Mouse (Mus musculus) liver, embryonic 11.5 days (tissue): ENCODE data around the gene Cnr2. TPM values are rescaled to one million over a fixed set of nuclear protein-coding genes. Genes with fewer than 3 reads are reported as not detected.

Source experiments
- ATAC-seq: fragments of 200-750 bp; cut with Nextera tagmentation; replicated peaks from 2 replicates; pipeline ENCODE4 v1.8.0; 2017; ENCODE audit warnings: moderate number of reproducible peaks, mild to moderate bottlenecking, moderate TSS enrichment, moderate library complexity; ENCODE audit not compliant: low FRiP score
- DNase-seq: peaks from one replicate; pipeline ENCODE4 v3.0.0-alpha.2; 2017; ENCODE audit warnings: low spot score
- H3K27ac ChIP-seq: fragments of 300-500 bp; sonication (generic); 2 replicates; pipeline ENCODE4 v1.5.1; 2014; ENCODE audit warnings: mild to moderate bottlenecking, low read depth, low read length, control low read depth
- H3K27me3 ChIP-seq: fragments of 300-500 bp; sonication (generic); replicated peaks from 2 replicates; pipeline ENCODE4 v1.6.1; 2014; ENCODE audit warnings: low read length, mixed read lengths; ENCODE audit not compliant: control insufficient read depth, insufficient read depth
- H3K36me3 ChIP-seq: fragments of 300-500 bp; sonication (generic); 2 replicates; pipeline ENCODE4 v1.6.1; 2014; ENCODE audit warnings: mild to moderate bottlenecking, low read length, moderate library complexity, mixed read lengths; ENCODE audit not compliant: control insufficient read depth, insufficient read depth
- H3K4me1 ChIP-seq: fragments of 300-500 bp; sonication (generic); replicated peaks from 2 replicates; pipeline ENCODE4 v1.6.1; 2014; ENCODE audit warnings: low read length, mixed read lengths; ENCODE audit not compliant: control insufficient read depth, insufficient read depth
- H3K4me2 ChIP-seq: fragments of 300-500 bp; sonication (generic); 2 replicates; pipeline ENCODE4 v1.6.1; 2014; ENCODE audit warnings: mild to moderate bottlenecking, control low read depth, moderate library complexity
- H3K4me3 ChIP-seq: fragments of 300-500 bp; sonication (generic); 2 replicates; pipeline ENCODE4 v1.5.1; 2014; ENCODE audit warnings: low read depth, low read length, control low read depth
- H3K9ac ChIP-seq: fragments of 300-500 bp; sonication (generic); 2 replicates; pipeline ENCODE4 v1.6.1; 2014; ENCODE audit warnings: low read depth, low read length, control low read depth
- H3K9me3 ChIP-seq: fragments of 300-500 bp; sonication (generic); 2 replicates; pipeline ENCODE4 v1.6.1; 2016; ENCODE audit warnings: low read length, inconsistent platforms, mixed read lengths; ENCODE audit not compliant: control insufficient read depth
- WGBS: fragments of 180-500 bp; shearing (Covaris S2); extraction: QIAGEN DNeasy Blood & Tissue Kit; methylation state at CpG from one replicate; pipeline ENCODE4 v1.1.7; 2014; 5-methylcytosine and 5-hydroxymethylcytosine counted together
- polyA plus RNA-seq: library from polyadenylated mRNA; unstranded; fragments of >200 nt; fragmentation: Nextera tagmentation; extraction: Ambion mirVana; gene quantifications from 2 replicates; pipeline ENCODE4 v1.2.1, GENCODE M21; 2014

Gene Cnr2
- polyA plus RNA-seq, 1 experiment from 2014 or later, result 6.3 TPM

- Histone ChIP-seq H3K4me1 (peaks cover 9% of the 10 kb centered on the region), H3K4me3 (no peak overlapping the region), H3K36me3 (no peaks in the 10 kb centered on the region), H3K27me3 (no peaks in the 10 kb centered on the region), H3K27ac (no peak overlapping the region), H3K9me3 (no peaks in the 10 kb centered on the region), H3K4me2 (no peak overlapping the region), H3K9ac (no peak overlapping the region)
- 4% methylated on average over 4 of the region's 4 CpGs for WGBS
- ATAC-seq, result peak; percentile 78
- no peak for DNase-seq
These were observed 5.3 kb upstream of the Cnr2 start for GRCm38 (mm10) chr4:135889884-135890283.

- Histone ChIP-seq H3K4me1 (peaks cover 24% of the 10 kb centered on the region), H3K27ac (no peak overlapping the region), H3K4me3 (no peak overlapping the region), H3K4me2 (no peak overlapping the region), H3K27me3 (no peaks in the 10 kb centered on the region), H3K9me3 (no peaks in the 10 kb centered on the region), H3K9ac (no peak overlapping the region), H3K36me3 (no peaks in the 10 kb centered on the region)
- ATAC-seq (no peak), DNase-seq (no peak)
- 60% methylated on average over 2 of the region's 2 CpGs for WGBS
These were observed 3.7 kb upstream of the Cnr2 start for GRCm38 (mm10) chr4:135891539-135891938.

GRCm38 (mm10) chr4:135892884-135893283, 2.3 kb upstream of the Cnr2 start:
- peak overlapping the region; percentile 2; the same call in 1 of the 2 replicates for H3K4me2 ChIP-seq
- peak; percentile 70 for ATAC-seq
- H3K4me1 ChIP-seq, result peaks cover 36% of the 10 kb centered on the region
- no peak overlapping the region for H3K4me3 ChIP-seq
- no peaks in the 10 kb centered on the region for H3K36me3 ChIP-seq
- DNase-seq, result no peak
- H3K9ac ChIP-seq, result no peak overlapping the region
- 34% methylated on average over 4 of the region's 4 CpGs for WGBS
- no peaks in the 10 kb centered on the region for H3K27me3 ChIP-seq
- no peaks in the 10 kb centered on the region for H3K9me3 ChIP-seq
- peak overlapping the region; percentile 21; the same call in 1 of the 2 replicates for H3K27ac ChIP-seq

GRCm38 (mm10) chr4:135896157-135896556, 963 bp downstream of the Cnr2 start:
- 50% methylated on average over 6 of the region's 6 CpGs for WGBS
- Histone ChIP-seq H3K4me3 (peak overlapping the region; percentile 41), H3K9me3 (no peaks in the 10 kb centered on the region), H3K27me3 (no peaks in the 10 kb centered on the region), H3K4me1 (peaks cover 49% of the 10 kb centered on the region), H3K27ac (peak overlapping the region; percentile 75), H3K36me3 (no peaks in the 10 kb centered on the region), H3K9ac (peak overlapping the region; percentile 61), H3K4me2 (peak overlapping the region; percentile 64)
- ATAC-seq (no peak), DNase-seq (peak; percentile 29)

GRCm38 (mm10) chr4:135898380-135899049, 3.3 kb downstream of the Cnr2 start:
- Histone ChIP-seq H3K4me2 (peak overlapping the region; percentile 64), H3K4me3 (no peak overlapping the region)

GRCm38 (mm10) chr4:135899050-135899448, 3.9 kb downstream of the Cnr2 start:
- no peak for ATAC-seq

More at GRCm38 (mm10) chr4:135898380-135899049, 3.3 kb downstream of the Cnr2 start:
- DNase-seq (no peak), ATAC-seq (peak; percentile 95)
- WGBS, result 26% methylated on average over 8 of the region's 9 CpGs
- peak overlapping the region; percentile 38 for H3K9ac ChIP-seq
- no peaks in the 10 kb centered on the region for H3K36me3 ChIP-seq
- peaks cover 42% of the 10 kb centered on the region for H3K4me1 ChIP-seq
- peak overlapping the region; percentile 73 for H3K27ac ChIP-seq
- H3K9me3 ChIP-seq, result no peaks in the 10 kb centered on the region
- no peaks in the 10 kb centered on the region for H3K27me3 ChIP-seq

GRCm38 (mm10) chr4:135900008-135900407, 4.8 kb downstream of the Cnr2 start:
- H3K9ac ChIP-seq, result no peak overlapping the region
- no peak overlapping the region for H3K4me2 ChIP-seq
- peaks cover 39% of the 10 kb centered on the region for H3K4me1 ChIP-seq
- H3K27me3 ChIP-seq, result no peaks in the 10 kb centered on the region
- H3K4me3 ChIP-seq, result no peak overlapping the region
- no peak overlapping the region for H3K27ac ChIP-seq
- 77% methylated on average over 5 of the region's 5 CpGs for WGBS
- H3K9me3 ChIP-seq, result no peaks in the 10 kb centered on the region
- no peaks in the 10 kb centered on the region for H3K36me3 ChIP-seq
- DNase-seq (no peak), ATAC-seq (no peak)

More at GRCm38 (mm10) chr4:135899050-135899448, 3.9 kb downstream of the Cnr2 start:
- H3K9me3 ChIP-seq, result no peaks in the 10 kb centered on the region
- no peaks in the 10 kb centered on the region for H3K27me3 ChIP-seq
- DNase-seq, result no peak
- WGBS, result 74% methylated on average over 7 of the region's 7 CpGs
- no peak overlapping the region; the same call in 1 of the 2 replicates for H3K27ac ChIP-seq
- no peaks in the 10 kb centered on the region for H3K36me3 ChIP-seq
- H3K4me3 ChIP-seq, result no peak overlapping the region
- H3K9ac ChIP-seq, result no peak overlapping the region
- peaks cover 42% of the 10 kb centered on the region for H3K4me1 ChIP-seq
- H3K4me2 ChIP-seq, result no peak overlapping the region; the same call in 1 of the 2 replicates

GRCm38 (mm10) chr4:135902606-135903242, 7.5 kb downstream of the Cnr2 start:
- H3K27me3 ChIP-seq, result no peaks in the 10 kb centered on the region
- 88% methylated on average over 4 of the region's 4 CpGs for WGBS
- H3K4me1 ChIP-seq, result peaks cover 21% of the 10 kb centered on the region
- no peak overlapping the region for H3K27ac ChIP-seq
- no peak overlapping the region for H3K4me3 ChIP-seq
- H3K9ac ChIP-seq, result no peak overlapping the region
- DNase-seq (no peak), ATAC-seq (no peak)
- H3K9me3 ChIP-seq, result no peaks in the 10 kb centered on the region
- no peak overlapping the region for H3K4me2 ChIP-seq
- H3K36me3 ChIP-seq, result no peaks in the 10 kb centered on the region

- peaks cover 14% of the 10 kb centered on the region for H3K4me1 ChIP-seq
- WGBS, result 72% methylated on average over 1 of the region's 1 CpGs
- DNase-seq (no peak), ATAC-seq (no peak)
- no peak overlapping the region for H3K4me2 ChIP-seq
- H3K27ac ChIP-seq, result no peak overlapping the region
- H3K9me3 ChIP-seq, result no peaks in the 10 kb centered on the region
- no peaks in the 10 kb centered on the region for H3K27me3 ChIP-seq
- H3K9ac ChIP-seq, result no peak overlapping the region
- H3K4me3 ChIP-seq, result no peak overlapping the region
- H3K36me3 ChIP-seq, result no peaks in the 10 kb centered on the region
These were observed 9.6 kb downstream of the Cnr2 start for GRCm38 (mm10) chr4:135904810-135905209.
